Mouse (Mus musculus): ENCODE measurements around the gene Fam83g. TPM values are rescaled to one million over a fixed set of nuclear protein-coding genes. Genes with fewer than 3 reads are reported as not detected.

The Fam83g gene
- polyA plus RNA-seq, 3 experiments from 2014 or later: 0.19 to 0.57 (median 0.19) TPM

- no peak for ATAC-seq
Measured at GRCm38 (mm10) chr11:61719826-61720225, 35.9 kb downstream of the Fam83g start.

- ATAC-seq: no peak
Measured at GRCm38 (mm10) chr11:61720636-61721035, 36.7 kb downstream of the Fam83g start, which contains the start of gene Slc5a10. Gene Slc5a10, minus strand, starts transcription at chr11:61720826.

GRCm38 (mm10) chr11:61722077-61722476, 38.2 kb downstream of the Fam83g start:
- no peak for ATAC-seq

- no peak for ATAC-seq
Measured at GRCm38 (mm10) chr11:61728037-61728436, 44.1 kb downstream of the Fam83g start.

- no peak for ATAC-seq
Measured at GRCm38 (mm10) chr11:61732672-61733071, 48.8 kb downstream of the Fam83g start.

- ATAC-seq: no peak
Measured at GRCm38 (mm10) chr11:61737290-61737689, 53.4 kb downstream of the Fam83g start.

GRCm38 (mm10) chr11:61740500-61740899, 56.6 kb downstream of the Fam83g start:
- no peak for ATAC-seq

- no peak for ATAC-seq
Measured at GRCm38 (mm10) chr11:61743768-61744167, 59.9 kb downstream of the Fam83g start.

GRCm38 (mm10) chr11:61744460-61744859, 60.6 kb downstream of the Fam83g start:
- no peak for ATAC-seq

- ATAC-seq: no peak
Measured at GRCm38 (mm10) chr11:61745781-61746180, 61.9 kb downstream of the Fam83g start.

GRCm38 (mm10) chr11:61747161-61747560, 63.3 kb downstream of the Fam83g start:
- ATAC-seq: no peak

- no peak for ATAC-seq
Measured at GRCm38 (mm10) chr11:61751612-61752011, 67.7 kb downstream of the Fam83g start.

GRCm38 (mm10) chr11:61757151-61757550, 73.3 kb downstream of the Fam83g start:
- ATAC-seq: no peak

Other genes with a start within 250 kb of the Fam83g start
- gene Rnf112, start 230.0 kb upstream of the Fam83g start, polyA plus RNA-seq (2017; shearing (Covaris generic)): not detected
- gene Mfap4, start 198.7 kb upstream of the Fam83g start, polyA plus RNA-seq (2017; shearing (Covaris generic)): not detected
- 1 to 10 TPM; 5.6 to 8.9 (median 8.1) TPM for gene Mapk7, start 189.7 kb upstream of the Fam83g start, polyA plus RNA-seq (2017; shearing (Covaris generic))
- gene B9d1, start 178.9 kb upstream of the Fam83g start, polyA plus RNA-seq (2017; shearing (Covaris generic)): 1 to 10 TPM; 2.2 to 4.4 (median 2.4) TPM
- under 1 TPM; 0.19 to 0.77 (median 0.30) TPM for gene Epn2, start 104.4 kb upstream of the Fam83g start, polyA plus RNA-seq (2017; shearing (Covaris generic))
- gene Grap, start 30.8 kb upstream of the Fam83g start, polyA plus RNA-seq (2017; shearing (Covaris generic)): 100 to 1,000 TPM; 180 to 210 (median 192) TPM
- gene Slc5a10, start 36.7 kb downstream of the Fam83g start, polyA plus RNA-seq (2017; shearing (Covaris generic)): under 1 TPM in 1 of 3 experiments, not detected in 2; 0.38 TPM
- 10 to 100 TPM; 25.4 to 34.4 (median 31.2) TPM for gene Prpsap2, start 78.0 kb downstream of the Fam83g start, polyA plus RNA-seq (2017; shearing (Covaris generic))
- 10 to 100 TPM in 2 of 3 experiments, 1 to 10 TPM in 1; 5.7 to 10.2 (median 10.1) TPM for gene Ulk2, start 171.0 kb downstream of the Fam83g start, polyA plus RNA-seq (2017; shearing (Covaris generic))
- gene Akap10, start 246.2 kb downstream of the Fam83g start, polyA plus RNA-seq (2017; shearing (Covaris generic)): 10 to 100 TPM; 20.6 to 26.9 (median 20.9) TPM

Data from inflammation-experienced regulatory T-cells, adult 6 months (primary cell).